Mouse (Mus musculus): ENCODE data around the gene Vwa3a.

DNA sequence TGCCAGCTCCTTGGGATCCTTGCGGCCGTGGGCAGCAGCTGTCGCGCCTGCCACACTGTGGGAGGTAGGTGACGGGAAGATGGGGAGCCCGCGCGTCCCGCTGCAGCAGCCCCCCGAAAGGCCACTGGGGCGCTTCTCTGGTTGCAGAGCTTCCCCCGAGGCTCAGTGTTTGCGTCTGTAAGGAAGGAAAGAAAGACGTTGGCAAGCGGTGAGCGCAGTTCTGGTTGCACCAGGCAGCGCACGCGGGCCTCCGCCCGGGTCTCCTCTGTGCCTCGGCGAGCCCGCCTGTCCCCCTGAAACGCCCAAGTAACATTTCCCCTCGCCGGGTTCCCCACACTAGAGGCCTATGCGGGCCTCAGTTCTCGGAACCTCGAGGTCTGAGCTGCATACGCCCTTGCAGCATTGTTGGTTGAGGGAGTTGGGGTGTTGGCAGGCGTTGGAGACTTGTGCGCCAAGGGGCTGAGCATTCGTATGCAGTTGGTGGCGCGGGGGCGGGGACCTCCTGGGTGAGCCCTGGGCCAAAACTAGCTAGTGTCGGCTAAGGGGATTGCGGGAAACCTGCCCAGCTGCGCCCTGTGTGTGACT, 104.0 kb downstream of the Vwa3a start:
- TF ChIP-seq CTCF (IDR thresholded peaks at IDR 0.05) (no peak), EP300 (IDR thresholded peaks at IDR 0.05) (no peak)

All from lung, postnatal 0 days (tissue).